Mouse (Mus musculus): ENCODE results near the gene Hoxa11. TPM values are rescaled to one million over a fixed set of nuclear protein-coding genes. Genes with fewer than 3 reads are reported as not detected.

The Hoxa11 gene
- total RNA-seq, 1 experiment: 0.31 TPM

DNA sequence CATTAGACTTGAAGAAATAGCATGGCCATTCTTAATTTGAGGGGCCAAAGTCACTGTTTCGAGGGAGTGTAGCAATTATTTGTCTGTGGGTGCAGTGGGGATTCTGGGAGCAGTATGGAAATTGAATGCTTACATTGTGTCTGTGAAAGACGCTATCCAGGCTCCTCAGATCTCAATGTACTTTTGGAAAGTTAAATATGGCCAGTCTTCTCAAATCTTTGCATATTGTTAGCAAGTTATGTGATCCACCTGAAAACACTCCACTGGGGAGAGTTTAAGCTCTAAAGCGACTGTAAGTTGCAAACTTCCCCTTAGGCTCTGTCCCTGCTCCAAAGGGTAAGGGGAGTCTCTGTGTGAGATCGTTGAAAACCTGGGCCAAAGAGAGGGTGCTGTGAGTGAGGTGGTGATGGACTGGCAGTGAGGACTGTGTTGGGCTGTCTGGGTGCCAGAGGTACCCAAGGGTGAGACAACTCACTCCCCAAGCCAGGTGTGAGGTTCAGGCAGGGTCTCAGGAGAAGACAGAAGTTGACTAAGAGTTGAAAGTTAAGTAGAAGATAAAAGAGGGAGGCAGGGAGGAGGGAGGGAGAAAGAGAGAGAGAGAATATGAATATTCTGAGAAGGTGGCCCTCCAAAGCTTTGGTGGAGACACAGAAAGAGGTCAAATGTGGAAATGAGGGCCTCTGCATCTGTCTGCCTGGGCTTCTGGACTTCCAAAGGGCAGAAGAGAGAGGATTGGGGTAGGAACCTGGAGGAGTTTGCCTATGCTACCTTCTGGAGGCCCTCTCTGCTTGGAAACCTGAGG, 38.5 kb downstream of the Hoxa11 start:
- no peak overlapping the region for H3K27ac ChIP-seq (ENCODE audit: insufficient read depth, low read depth, low read length, poor library complexity, severe bottlenecking)
- in situ Hi-C loops (cut with MboI; ENCODE audit: low sequenced_read_pairs in 2 of 2, unreplicated experiment in 2 of 2): loop anchor here in 1 of 2 experiments (25.0 kb wide), 1 partner anchor 595 kb away; no protein-coding TSS in a partner anchor
- H3K9ac ChIP-seq (ENCODE audit: insufficient read depth, low read depth, low read length, poor library complexity, severe bottlenecking): no peak overlapping the region
- no peak for TF ChIP-seq ZNF384 (IDR thresholded peaks at IDR 0.05; ENCODE audit: low read depth, low read length)
- no peak for TF ChIP-seq MAFK (IDR thresholded peaks at IDR 0.05; ENCODE audit: insufficient read depth, low read depth, low read length)
- no peak for TF ChIP-seq ZC3H11A (IDR thresholded peaks at IDR 0.05; ENCODE audit: borderline replicate concordance, low read depth, low read length)
- no peak for TF ChIP-seq HCFC1 (IDR thresholded peaks at IDR 0.05; ENCODE audit: borderline replicate concordance, insufficient read depth, low read length)
- TF ChIP-seq CHD2 (IDR thresholded peaks at IDR 0.05; ENCODE audit: low read depth, low read length): no peak
- H3K4me3 ChIP-seq (ENCODE audit: insufficient read depth in 1 of 2, low read depth in 1 of 2, low read length in 2 of 2, poor library complexity in 1 of 2, severe bottlenecking in 1 of 2): no peak overlapping the region
- peaks cover 0 to 7% of the 10 kb centered on the region in 2 experiments; a peak in 1 of 4 replicates for H3K4me1 ChIP-seq (ENCODE audit: control insufficient read depth in 2 of 2, insufficient read depth in 2 of 2, low read length in 2 of 2, poor library complexity in 1 of 2)
- no peaks in the 10 kb centered on the region for H3K9me3 ChIP-seq (ENCODE audit: control insufficient read depth, insufficient read depth, low read depth, low read length)
- no peak for DNase-seq (ENCODE audit: low read depth, low spot score)
- H3K36me3 ChIP-seq (ENCODE audit: control insufficient read depth, insufficient read depth, low read length, poor library complexity, severe bottlenecking): no peaks in the 10 kb centered on the region

DNA sequence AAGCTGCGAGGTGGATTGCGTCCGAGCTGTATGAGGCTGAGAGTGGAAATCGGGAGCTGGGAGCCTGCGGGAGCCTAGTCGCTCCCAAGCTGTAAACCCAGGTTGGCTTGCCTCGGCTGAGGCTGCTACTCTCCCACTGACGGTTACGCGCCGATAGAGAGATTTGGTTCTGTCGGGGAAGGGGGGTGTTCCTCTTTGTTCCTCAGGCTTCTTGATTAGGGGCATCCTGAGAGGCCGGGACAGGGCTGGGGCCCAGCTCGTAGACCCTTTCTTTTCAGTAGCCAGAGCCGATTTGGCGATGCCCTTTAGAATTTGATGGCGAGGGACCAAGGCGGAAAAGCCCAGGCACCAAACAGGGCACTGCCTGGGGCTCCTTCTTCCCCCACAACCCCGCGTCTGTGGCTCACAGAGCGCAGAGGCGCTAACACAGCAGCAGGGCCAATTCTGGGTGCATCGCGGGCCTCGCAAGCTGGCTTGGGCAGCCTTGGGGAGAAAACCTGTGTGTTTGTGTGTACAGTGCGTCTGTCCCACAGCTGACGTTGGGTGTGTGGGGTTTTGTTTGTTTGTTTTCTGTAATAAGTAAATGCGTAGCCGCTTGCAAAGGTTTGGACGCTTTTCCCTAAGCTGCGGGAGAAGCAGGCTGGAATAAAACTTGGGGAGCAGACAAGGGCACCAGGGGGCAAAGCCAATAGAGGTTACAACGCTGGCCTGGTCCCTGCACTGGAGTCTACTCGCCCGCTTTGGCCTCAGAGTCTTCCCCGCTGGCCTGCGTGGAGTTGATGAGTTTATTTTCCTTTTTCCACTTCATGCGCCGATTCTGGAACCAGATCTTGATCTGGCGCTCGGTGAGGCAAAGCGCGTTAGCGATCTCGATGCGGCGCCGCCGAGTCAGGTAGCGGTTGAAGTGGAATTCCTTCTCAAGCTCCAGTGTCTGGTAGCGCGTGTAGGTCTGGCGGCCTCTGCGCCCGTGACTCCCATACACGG, 39.7 kb downstream of the Hoxa11 start:
- Histone ChIP-seq H3K36me3 (ENCODE audit: control insufficient read depth, insufficient read depth, low read length, poor library complexity, severe bottlenecking) (no peaks in the 10 kb centered on the region), H3K9me3 (ENCODE audit: control insufficient read depth, insufficient read depth, low read depth, low read length) (no peaks in the 10 kb centered on the region), H3K4me1 (ENCODE audit: control insufficient read depth in 2 of 2, insufficient read depth in 2 of 2, low read length in 2 of 2, poor library complexity in 1 of 2) (peaks cover 0 to 4% of the 10 kb centered on the region in 2 experiments; a peak in 1 of 4 replicates), H3K4me3 (ENCODE audit: insufficient read depth in 1 of 2, low read depth in 1 of 2, low read length in 2 of 2, poor library complexity in 1 of 2, severe bottlenecking in 1 of 2) (no peak overlapping the region), H3K9ac (ENCODE audit: insufficient read depth, low read depth, low read length, poor library complexity, severe bottlenecking) (no peak overlapping the region), H3K27ac (ENCODE audit: insufficient read depth, low read depth, low read length, poor library complexity, severe bottlenecking) (no peak overlapping the region)
- TF ChIP-seq ZNF384 (IDR thresholded peaks at IDR 0.05; ENCODE audit: low read depth, low read length) (no peak), CHD2 (IDR thresholded peaks at IDR 0.05; ENCODE audit: low read depth, low read length) (no peak), MAFK (IDR thresholded peaks at IDR 0.05; ENCODE audit: insufficient read depth, low read depth, low read length) (no peak), ZC3H11A (IDR thresholded peaks at IDR 0.05; ENCODE audit: borderline replicate concordance, low read depth, low read length) (no peak), HCFC1 (IDR thresholded peaks at IDR 0.05; ENCODE audit: borderline replicate concordance, insufficient read depth, low read length) (no peak)
- in situ Hi-C loops (cut with MboI; ENCODE audit: low sequenced_read_pairs in 2 of 2, unreplicated experiment in 2 of 2): loop anchor here in 1 of 2 experiments (25.0 kb wide), 1 partner anchor 594 kb away; no protein-coding TSS in a partner anchor
- DNase-seq (ENCODE audit: low read depth, low spot score): no peak

DNA sequence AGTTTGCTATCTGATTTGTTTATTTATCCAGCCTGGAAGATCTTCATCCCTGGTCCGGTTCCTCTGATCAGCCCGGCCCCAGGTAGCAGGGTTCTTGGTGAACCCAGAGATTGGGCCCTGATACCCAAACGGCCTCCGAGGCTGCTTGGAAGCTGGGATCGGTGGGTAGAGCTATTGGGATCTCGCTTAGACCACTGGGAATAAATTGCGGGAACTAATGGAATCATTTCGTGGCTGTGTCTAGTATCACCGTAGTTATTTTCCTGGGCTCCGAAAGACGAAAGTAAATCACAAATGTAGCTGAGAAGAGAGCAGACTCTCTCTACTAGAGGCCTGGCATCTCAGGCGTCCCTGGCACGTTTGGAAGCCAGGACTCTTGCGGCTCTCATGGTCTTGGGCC, 40.4 kb downstream of the Hoxa11 start:
- in situ Hi-C loops (cut with MboI; ENCODE audit: low sequenced_read_pairs in 2 of 2, unreplicated experiment in 2 of 2): loop anchor here in 1 of 2 experiments (25.0 kb wide), 1 partner anchor 593 kb away; no protein-coding TSS in a partner anchor
- H3K4me1 ChIP-seq (ENCODE audit: control insufficient read depth in 2 of 2, insufficient read depth in 2 of 2, low read length in 2 of 2, poor library complexity in 1 of 2): peaks cover 0 to 4% of the 10 kb centered on the region in 2 experiments; a peak in 1 of 4 replicates
- no peaks in the 10 kb centered on the region for H3K9me3 ChIP-seq (ENCODE audit: control insufficient read depth, insufficient read depth, low read depth, low read length)
- no peaks in the 10 kb centered on the region for H3K36me3 ChIP-seq (ENCODE audit: control insufficient read depth, insufficient read depth, low read length, poor library complexity, severe bottlenecking)
- no peak overlapping the region for H3K4me3 ChIP-seq (ENCODE audit: insufficient read depth in 1 of 2, low read depth in 1 of 2, low read length in 2 of 2, poor library complexity in 1 of 2, severe bottlenecking in 1 of 2)
- no peak overlapping the region for H3K9ac ChIP-seq (ENCODE audit: insufficient read depth, low read depth, low read length, poor library complexity, severe bottlenecking)
- TF ChIP-seq MAFK (IDR thresholded peaks at IDR 0.05; ENCODE audit: insufficient read depth, low read depth, low read length) (no peak), HCFC1 (IDR thresholded peaks at IDR 0.05; ENCODE audit: borderline replicate concordance, insufficient read depth, low read length) (no peak), ZC3H11A (IDR thresholded peaks at IDR 0.05; ENCODE audit: borderline replicate concordance, low read depth, low read length) (no peak), CHD2 (IDR thresholded peaks at IDR 0.05; ENCODE audit: low read depth, low read length) (no peak), ZNF384 (IDR thresholded peaks at IDR 0.05; ENCODE audit: low read depth, low read length) (no peak)
- DNase-seq (ENCODE audit: low read depth, low spot score): no peak
- no peak overlapping the region for H3K27ac ChIP-seq (ENCODE audit: insufficient read depth, low read depth, low read length, poor library complexity, severe bottlenecking)

DNA sequence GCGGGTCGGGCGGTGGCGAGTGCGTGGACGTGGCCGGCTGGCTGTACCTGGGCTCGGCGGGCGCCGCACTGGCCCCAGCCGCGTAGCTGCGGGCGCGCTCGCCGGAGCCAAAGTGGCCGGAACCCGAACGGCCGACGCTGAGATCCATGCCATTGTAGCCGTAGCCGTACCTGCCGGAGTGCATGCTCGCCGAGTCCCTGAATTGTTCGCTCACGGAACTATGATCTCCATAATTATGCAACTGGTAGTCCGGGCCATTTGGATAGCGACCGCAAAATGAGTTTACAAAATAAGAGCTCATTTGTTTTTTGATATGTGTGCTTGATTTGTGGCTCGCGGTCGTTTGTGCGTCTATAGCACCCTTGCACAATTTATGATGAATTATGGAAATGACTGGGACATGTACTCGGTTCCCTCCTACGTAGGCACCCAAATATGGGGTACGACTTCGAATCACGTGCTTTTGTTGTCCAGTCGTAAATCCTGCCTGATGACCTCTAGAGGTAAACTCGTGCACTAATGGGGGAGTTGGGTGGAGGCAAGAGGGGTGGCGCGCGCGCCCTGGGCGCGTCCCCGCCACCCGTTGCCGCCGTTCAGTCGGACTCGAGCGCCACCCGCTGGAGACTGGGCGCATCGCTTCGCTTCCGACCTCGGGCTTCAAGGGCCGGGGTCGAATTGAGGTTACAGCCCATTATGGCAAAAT, 41.4 kb downstream of the Hoxa11 start, which contains the start of gene Hoxa5:
TSS of gene Hoxa5 (minus strand) at position 538 of the 703 bp plus-strand sequence.
- Histone ChIP-seq H3K9ac (ENCODE audit: insufficient read depth, low read depth, low read length, poor library complexity, severe bottlenecking) (peak within 1 kb of the TSS; percentile 30), H3K4me3 (ENCODE audit: insufficient read depth in 1 of 2, low read depth in 1 of 2, low read length in 2 of 2, poor library complexity in 1 of 2, severe bottlenecking in 1 of 2) (peak within 1 kb of the TSS; percentile 54 to 72), H3K27ac (ENCODE audit: insufficient read depth, low read depth, low read length, poor library complexity, severe bottlenecking) (no peak within 1 kb of the TSS), H3K36me3 (ENCODE audit: control insufficient read depth, insufficient read depth, low read length, poor library complexity, severe bottlenecking) (no peaks in the 10 kb centered on the region), H3K4me1 (ENCODE audit: control insufficient read depth in 2 of 2, insufficient read depth in 2 of 2, low read length in 2 of 2, poor library complexity in 1 of 2) (peaks cover 0 to 4% of the 10 kb centered on the region in 2 experiments; a peak in 1 of 4 replicates), H3K9me3 (ENCODE audit: control insufficient read depth, insufficient read depth, low read depth, low read length) (no peaks in the 10 kb centered on the region)
- DNase-seq (ENCODE audit: low read depth, low spot score): no peak
- in situ Hi-C loops (cut with MboI; ENCODE audit: low sequenced_read_pairs in 2 of 2, unreplicated experiment in 2 of 2): loop anchor here in 1 of 2 experiments (25.0 kb wide), 1 partner anchor 592 kb away; no protein-coding TSS in a partner anchor
- no peak for TF ChIP-seq CHD2 (IDR thresholded peaks at IDR 0.05; ENCODE audit: low read depth, low read length)
- peak; percentile 68; the same call in 1 of the 2 replicates for TF ChIP-seq ZC3H11A (IDR thresholded peaks at IDR 0.05; ENCODE audit: borderline replicate concordance, low read depth, low read length)
